Mouse (Mus musculus): ENCODE measurements at regions not wholly inside any gene's neighbourhood (a gene's known extent, or its start where the extent isn't known, plus 50 kb on each side); places are given as distances from the start of the nearest gene placed in this dataset.

DNA sequence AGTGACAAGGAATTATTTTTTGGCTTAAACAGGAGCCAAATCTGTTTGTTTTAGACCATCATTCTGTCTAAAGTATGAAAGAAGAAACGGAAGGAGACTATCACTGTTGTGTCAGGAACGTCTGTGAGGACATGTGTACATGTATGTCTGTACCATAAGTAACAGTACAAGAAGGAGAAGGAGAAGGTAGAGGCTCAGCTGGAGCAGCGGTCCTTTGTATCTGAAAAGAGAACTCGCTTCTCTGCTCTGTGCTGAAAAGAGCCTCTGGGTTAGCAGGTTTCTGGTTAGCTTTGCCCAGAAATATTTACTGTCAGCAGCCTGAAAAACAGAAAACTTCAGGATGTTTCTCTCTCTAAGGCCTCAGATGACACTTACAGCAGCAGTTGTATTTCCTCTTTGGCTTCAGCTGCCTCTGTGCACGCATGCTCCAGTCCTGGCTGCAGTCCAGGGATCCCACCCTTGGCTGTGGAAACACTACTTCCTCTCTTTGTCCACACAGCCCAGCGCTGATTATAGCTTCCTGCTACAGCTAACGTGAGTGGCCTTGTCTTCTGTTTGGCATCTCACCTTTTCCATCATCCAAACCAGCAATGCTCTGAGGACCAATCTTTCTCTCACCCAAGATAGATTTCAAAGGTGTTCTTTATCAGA is 351.7 kb upstream of the Actbl2 start:
- Histone ChIP-seq H3K79me2 (replicated peaks; ENCODE audit: control insufficient read depth, extremely low read depth, insufficient read depth, poor library complexity, severe bottlenecking) (no peaks in the 10 kb centered on the region), H3K27me3 (replicated peaks) (no peaks in the 10 kb centered on the region), H3K9ac (ENCODE audit: insufficient read depth, low read depth) (no peak overlapping the region), H3K27ac (ENCODE audit: insufficient read depth, low read depth) (no peak overlapping the region), H3K4me3 (replicated peaks in 1 of 3; ENCODE audit: low read depth in 2 of 3, low read length in 2 of 3, poor library complexity in 1 of 3) (no peak overlapping the region), H3K9me3 (replicated peaks; ENCODE audit: low read length) (no peaks in the 10 kb centered on the region), H3K4me2 (ENCODE audit: insufficient read depth, low read depth, poor library complexity, severe bottlenecking) (no peak overlapping the region), H3K36me3 (replicated peaks in 1 of 2; ENCODE audit: control insufficient read depth in 1 of 2, insufficient read depth in 1 of 2, low read length in 1 of 2) (no peaks in the 10 kb centered on the region), H3K4me1 (ENCODE audit: control insufficient read depth in 1 of 2, insufficient read depth in 2 of 2) (no peaks in the 10 kb centered on the region)
- no peak for DNase-seq (ENCODE audit: extremely low read depth)
- in situ Hi-C loops (cut with MboI; ENCODE audit: low pct_ligation_motif_present, low pct_unique_long_range_greater_than_20kb, low sequenced_read_pairs), result no loop called here
- no peak for TF ChIP-seq MAZ (IDR thresholded peaks at IDR 0.05; ENCODE audit: low read depth, low read length)
- no peak for TF ChIP-seq MAFK (IDR thresholded peaks at IDR 0.05; ENCODE audit: insufficient replicate concordance, low read length)
- TF ChIP-seq TCF12 (IDR thresholded peaks at IDR 0.05; ENCODE audit: low read depth, low read length), result no peak
- no peak for TF ChIP-seq POLR2AphosphoS2 (IDR thresholded peaks at IDR 0.05; ENCODE audit: low read depth, low read length)
- TF ChIP-seq MXI1 (IDR thresholded peaks at IDR 0.05; ENCODE audit: low read depth, low read length), result no peak
- no peak for TF ChIP-seq E2F4 (IDR thresholded peaks at IDR 0.05; ENCODE audit: insufficient replicate concordance, low read depth, low read length)
- dilution Hi-C loops (cut with MboI; ENCODE audit: extremely low pct_ligation_motif_present, extremely low pct_unique_long_range_greater_than_20kb, low sequenced_read_pairs), result no loop called here

DNA sequence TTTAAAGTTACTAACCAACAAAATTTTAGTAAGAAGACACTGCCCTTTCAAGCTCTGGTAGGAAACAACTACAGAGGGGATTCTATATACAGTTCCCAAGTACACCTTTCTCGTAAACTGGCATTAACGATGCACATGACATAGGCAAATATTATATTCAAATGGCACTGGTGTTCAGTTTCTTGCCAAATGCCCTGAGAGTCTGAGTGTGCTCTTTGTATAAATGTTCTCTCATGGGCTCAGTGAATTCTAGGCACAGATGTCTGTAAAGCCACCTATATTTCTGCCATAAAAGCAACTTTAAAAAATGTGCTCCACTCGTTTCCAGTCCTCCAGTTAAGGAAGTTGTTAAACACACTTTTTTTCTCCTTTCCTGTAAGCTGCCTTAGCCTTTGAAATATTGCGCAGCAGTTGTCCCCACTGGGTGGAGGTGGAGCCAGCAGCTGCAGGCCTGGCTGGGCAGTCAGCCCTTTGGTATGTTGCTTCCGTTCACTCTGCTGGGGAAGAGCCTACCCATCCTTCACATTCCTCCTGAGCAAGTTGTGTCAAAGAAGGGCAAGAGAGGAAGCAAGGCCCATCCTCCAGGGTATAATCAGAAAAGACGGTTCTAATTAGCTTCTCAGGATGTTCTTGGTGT is 347.4 kb upstream of the Actbl2 start:
- Histone ChIP-seq H3K4me2 (ENCODE audit: insufficient read depth, low read depth, poor library complexity, severe bottlenecking) (no peak overlapping the region), H3K9me3 (replicated peaks; ENCODE audit: low read length) (no peaks in the 10 kb centered on the region), H3K27ac (ENCODE audit: insufficient read depth, low read depth) (no peak overlapping the region), H3K36me3 (replicated peaks in 1 of 2; ENCODE audit: control insufficient read depth in 1 of 2, insufficient read depth in 1 of 2, low read length in 1 of 2) (no peaks in the 10 kb centered on the region), H3K4me3 (replicated peaks in 1 of 3; ENCODE audit: low read depth in 2 of 3, low read length in 2 of 3, poor library complexity in 1 of 3) (no peak overlapping the region), H3K4me1 (ENCODE audit: control insufficient read depth in 1 of 2, insufficient read depth in 2 of 2) (no peaks in the 10 kb centered on the region), H3K79me2 (replicated peaks; ENCODE audit: control insufficient read depth, extremely low read depth, insufficient read depth, poor library complexity, severe bottlenecking) (no peaks in the 10 kb centered on the region), H3K27me3 (replicated peaks) (no peaks in the 10 kb centered on the region), H3K9ac (ENCODE audit: insufficient read depth, low read depth) (no peak overlapping the region)
- no peak for DNase-seq (ENCODE audit: extremely low read depth)
- TF ChIP-seq KAT2A (IDR thresholded peaks at IDR 0.05; ENCODE audit: insufficient replicate concordance, low read length) (no peak), USF1 (IDR thresholded peaks at IDR 0.05; ENCODE audit: low read depth, low read length) (no peak), ZNF384 (IDR thresholded peaks at IDR 0.05; ENCODE audit: low read depth, low read length) (no peak), CHD2 (IDR thresholded peaks at IDR 0.05; ENCODE audit: low read length) (no peak), ELF1 (IDR thresholded peaks at IDR 0.05; ENCODE audit: low read depth, low read length) (no peak), ETS1 (conservative IDR thresholded peaks at IDR 0.05; ENCODE audit: low read depth, low read length) (no peak), BHLHE40 (IDR thresholded peaks at IDR 0.05; ENCODE audit: low read depth, low read length) (no peak), MAZ (IDR thresholded peaks at IDR 0.05; ENCODE audit: low read depth, low read length) (no peak), ZKSCAN1 (IDR thresholded peaks at IDR 0.05; ENCODE audit: borderline replicate concordance, low read depth, low read length) (no peak), GABPA (IDR thresholded peaks at IDR 0.05; ENCODE audit: insufficient replicate concordance, low read depth, low read length) (no peak), NELFE (IDR thresholded peaks at IDR 0.05; ENCODE audit: low read depth, low read length) (no peak)
- in situ Hi-C loops (cut with MboI; ENCODE audit: low pct_ligation_motif_present, low pct_unique_long_range_greater_than_20kb, low sequenced_read_pairs) (no loop called here), dilution Hi-C loops (cut with MboI; ENCODE audit: extremely low pct_ligation_motif_present, extremely low pct_unique_long_range_greater_than_20kb, low sequenced_read_pairs) (no loop called here)

All from CH12.LX (cell line).